9 mouse cellular contexts compared by ENCODE assay signal in genomic region chr5:129878946-129879345, GRCm38 (mm10). TPM values are rescaled to one million over a fixed set of nuclear protein-coding genes. Genes with fewer than 3 reads are reported as not detected.
DNase-seq lines count a peak whose midpoint lies in the region; ATAC-seq and TF ChIP-seq lines count a peak whose summit lies in the region.
"Had no signal": no experiment of that assay in that cellular context is flagged by ENCODE, and none has a peak within 500 bp of the region (broad histone marks: within the 10 kb centered on the region; RNA-seq: fewer than 3 reads in every experiment).

No protein-coding gene starts in this region.

- 55% methylated on average over 2 of the region's 2 CpGs for WGBS in embryonic facial prominence, embryonic 12.5 days

- no peaks in the 10 kb centered on the region for H3K27me3 ChIP-seq in CH12.LX (replicated peaks)
- H3K27me3 ChIP-seq in Patski, result no peaks in the 10 kb centered on the region
- H3K27me3 ChIP-seq in embryonic facial prominence, embryonic 12.5 days, result no peaks in the 10 kb centered on the region
- H3K27me3 ChIP-seq: embryonic facial prominence, embryonic 15.5 days; midbrain, embryonic 12.5 days had no signal

- DNase-seq in CH12.LX (ENCODE audit: extremely low read depth), result peak; percentile 19
- DNase-seq in Patski (ENCODE audit: low read depth, low spot score), result peak; percentile 56
- DNase-seq in heart, postnatal 14 days, result peak; percentile 81 to 86
- DNase-seq in layer of hippocampus, postnatal 25 days (ENCODE audit: extremely low spot score in 1 of 2, low spot score in 1 of 2), result peak; percentile 13 to 52
- peak; percentile 66 to 78 for DNase-seq in lung, postnatal 4 days
- no peak for DNase-seq in neural tube, embryonic 10.5 days (ENCODE audit: extremely low spot score, low spot score)

- in situ Hi-C loops in CH12.LX (cut with MboI; ENCODE audit: low pct_ligation_motif_present, low pct_unique_long_range_greater_than_20kb, low sequenced_read_pairs) (no loop called here), Patski (cut with MboI; ENCODE audit: low pct_unique_long_range_greater_than_20kb) (no loop called here)

- H3K4me2 ChIP-seq in CH12.LX (ENCODE audit: insufficient read depth, low read depth, poor library complexity, severe bottlenecking), result no peak overlapping the region
- H3K4me2 ChIP-seq in embryonic facial prominence, embryonic 12.5 days (replicated peaks), result no peak overlapping the region
- H3K4me2 ChIP-seq: embryonic facial prominence, embryonic 15.5 days; midbrain, embryonic 12.5 days had no signal

- H3K36me3 ChIP-seq in CH12.LX (replicated peaks in 1 of 2; ENCODE audit: control insufficient read depth in 1 of 2, insufficient read depth in 1 of 2, low read length in 1 of 2), result peaks cover 24 to 32% of the 10 kb centered on the region in 2 experiments
- H3K36me3 ChIP-seq in embryonic facial prominence, embryonic 12.5 days, result peaks cover 27% of the 10 kb centered on the region

- H3K4me3 ChIP-seq in CH12.LX (replicated peaks in 1 of 3; ENCODE audit: low read depth in 2 of 3, low read length in 2 of 3, poor library complexity in 1 of 3), result no peak overlapping the region
- no peak overlapping the region for H3K4me3 ChIP-seq in embryonic facial prominence, embryonic 12.5 days
- H3K4me3 ChIP-seq: embryonic facial prominence, embryonic 15.5 days; midbrain, embryonic 12.5 days had no signal

- intact Hi-C loops in heart, postnatal 14 days (cut with DNase I), result loop anchor here (2.0 kb wide), 1 partner anchor 14 kb away; no protein-coding TSS in a partner anchor

- peak; percentile 40 for TF ChIP-seq RAD21 in CH12.LX (IDR thresholded peaks at IDR 0.05; ENCODE audit: low read depth, low read length)

- CTCF ChIA-PET in Patski (lab: Charles Lee), result interaction anchor here (0.7 to 12.7 kb wide), 5 partner anchors 14 to 32 kb away, joined by 3 to 68 read pairs (median 4); partner anchors contain the start of gene Sumf2

- TF ChIP-seq POLR2A in CH12.LX (IDR thresholded peaks at IDR 0.05; ENCODE audit: low read depth, low read length), result no peak

- H3K9ac ChIP-seq in CH12.LX (ENCODE audit: insufficient read depth, low read depth), result no peak overlapping the region
- no peak overlapping the region for H3K9ac ChIP-seq in embryonic facial prominence, embryonic 12.5 days
- H3K9ac ChIP-seq: embryonic facial prominence, embryonic 15.5 days; midbrain, embryonic 12.5 days had no signal

- H3K27ac ChIP-seq in CH12.LX (ENCODE audit: insufficient read depth, low read depth), result no peak overlapping the region
- 0 out of 2 replicates have a peak overlapping the region, but pooled peaks have one; percentile 7 for H3K27ac ChIP-seq in embryonic facial prominence, embryonic 12.5 days
- H3K27ac ChIP-seq: embryonic facial prominence, embryonic 15.5 days; midbrain, embryonic 12.5 days had no signal

- H3K79me2 ChIP-seq in CH12.LX (replicated peaks; ENCODE audit: control insufficient read depth, extremely low read depth, insufficient read depth, poor library complexity, severe bottlenecking), result peaks cover 5% of the 10 kb centered on the region

- H3K4me1 ChIP-seq in CH12.LX (ENCODE audit: control insufficient read depth in 1 of 2, insufficient read depth in 2 of 2), result no peaks in the 10 kb centered on the region; a peak in 1 of 4 replicates
- no peaks in the 10 kb centered on the region for H3K4me1 ChIP-seq in embryonic facial prominence, embryonic 12.5 days
- H3K4me1 ChIP-seq: embryonic facial prominence, embryonic 15.5 days; midbrain, embryonic 12.5 days had no signal

- peak in 1 of 2 experiments; percentile 61; a peak in 2 of 4 replicates for TF ChIP-seq CTCF in CH12.LX (conservative IDR thresholded peaks at IDR 0.05 in 1 of 2, IDR thresholded peaks at IDR 0.05 in 1 of 2; ENCODE audit: low read depth in 2 of 2, low read length in 2 of 2)
- peak; percentile 94 for TF ChIP-seq CTCF in Patski (IDR thresholded peaks at IDR 0.05)

- peak; percentile 85 for ATAC-seq in Patski
- no peak for ATAC-seq in embryonic facial prominence, embryonic 12.5 days (ENCODE audit: insufficient number of reproducible peaks, insufficient read depth, low FRiP score, low TSS enrichment)

- no peak for TF ChIP-seq EP300 in CH12.LX (IDR thresholded peaks at IDR 0.05; ENCODE audit: low read length)

- dilution Hi-C loops in CH12.LX (cut with MboI; ENCODE audit: extremely low pct_ligation_motif_present, extremely low pct_unique_long_range_greater_than_20kb, low sequenced_read_pairs), result no loop called here

- POLR2A ChIA-PET in Patski (lab: Charles Lee), result interaction anchor here (1.3 kb wide), 1 partner anchor 24 kb away, joined by 6 read pairs; no protein-coding TSS in a partner anchor

- no peaks in the 10 kb centered on the region for H3K9me3 ChIP-seq in CH12.LX (replicated peaks; ENCODE audit: low read length)
- no peaks in the 10 kb centered on the region for H3K9me3 ChIP-seq in embryonic facial prominence, embryonic 12.5 days
- H3K9me3 ChIP-seq: embryonic facial prominence, embryonic 15.5 days; midbrain, embryonic 12.5 days had no signal

TF ChIP-seq in CH12.LX, 34 proteins besides CTCF, POLR2A, EP300 and RAD21:
- TF ChIP-seq SMC3 (IDR thresholded peaks at IDR 0.05; ENCODE audit: low read depth, low read length) (peak; percentile 50), BHLHE40 (IDR thresholded peaks at IDR 0.05; ENCODE audit: low read depth, low read length) (no peak), UBTF (IDR thresholded peaks at IDR 0.05; ENCODE audit: low read depth, low read length) (no peak)
TF ChIP-seq in CH12.LX: peak in this region for 1.

RNA-seq across cellular contexts. Expression of gene Chchd2, which starts 8.3 kb away (rescaled TPM):
- 552 and 592 TPM in 2 replicates for total RNA-seq in CH12.LX (2012; rRNA removed)
- 988 and 1,007 TPM in 2 replicates for total RNA-seq in CH12.LX (2014; rRNA removed)
- polyA plus RNA-seq in CH12.LX (2012; ENCODE audit: insufficient read length, low read depth), result 346 and 370 TPM in 2 replicates
- 686 TPM for polyA plus RNA-seq in Patski (2021)
- 862 and 908 TPM in 2 replicates for polyA plus RNA-seq in embryonic facial prominence, embryonic 12.5 days (2016; fragmentation: Nextera tagmentation; extraction: Ambion mirVana)
- total RNA-seq in heart, postnatal 14 days (2021), result 100 to 1,000 TPM; 947 to 975 TPM
- 100 to 1,000 TPM; 407 to 478 TPM for total RNA-seq in layer of hippocampus, postnatal 25 days (2021)

RNA-seq across cellular contexts. Expression of gene Zbed5, which starts 16.6 kb away (rescaled TPM):
- total RNA-seq in CH12.LX (2012; rRNA removed) (4.5 and 5.4 TPM in 2 replicates), CH12.LX (2014; rRNA removed) (6.4 and 7.4 TPM in 2 replicates)
- polyA plus RNA-seq in CH12.LX (2012; ENCODE audit: insufficient read length, low read depth) (4.9 and 5.1 TPM in 2 replicates), Patski (2021) (4.0 TPM)
- 11.5 and 12.3 TPM in 2 replicates for polyA plus RNA-seq in embryonic facial prominence, embryonic 12.5 days (2016; fragmentation: Nextera tagmentation; extraction: Ambion mirVana)
- under 1 TPM; 0.60 to 0.68 TPM for total RNA-seq in heart, postnatal 14 days (2021)
- total RNA-seq in layer of hippocampus, postnatal 25 days (2021), result 1 to 10 TPM; 4.9 to 6.0 TPM

RNA-seq across cellular contexts. Expression of gene Phkg1, which starts 19.4 kb away (rescaled TPM):
- total RNA-seq in CH12.LX (2012; rRNA removed), result 0.21 and 0.25 TPM in 2 replicates
- total RNA-seq in CH12.LX (2014; rRNA removed), result 0.23 TPM in 1 of 2 replicates, not detected in the other
- 0.16 and 0.61 TPM in 2 replicates for polyA plus RNA-seq in CH12.LX (2012; ENCODE audit: insufficient read length, low read depth)
- polyA plus RNA-seq in Patski (2021), result 4.4 TPM
- polyA plus RNA-seq in embryonic facial prominence, embryonic 12.5 days (2016; fragmentation: Nextera tagmentation; extraction: Ambion mirVana), result 0.14 and 0.24 TPM in 2 replicates
- total RNA-seq in heart, postnatal 14 days (2021), result 10 to 100 TPM in 1 of 2 experiments, 1 to 10 TPM in 1; 8.5 to 15.3 TPM
- 10 to 100 TPM; 19.3 to 25.6 TPM for total RNA-seq in layer of hippocampus, postnatal 25 days (2021)

RNA-seq across cellular contexts. Expression of gene Nupr1l, which starts 29.4 kb away (rescaled TPM):
- total RNA-seq in CH12.LX (2012; rRNA removed) (0.46 and 0.68 TPM in 2 replicates), CH12.LX (2014; rRNA removed) (0.46 TPM in 1 of 2 replicates, not detected in the other)
- polyA plus RNA-seq in CH12.LX (2012; ENCODE audit: insufficient read length, low read depth) (not detected in 2 replicates), Patski (2021) (5.8 TPM)
- polyA plus RNA-seq in embryonic facial prominence, embryonic 12.5 days (2016; fragmentation: Nextera tagmentation; extraction: Ambion mirVana), result 4.2 and 4.5 TPM in 2 replicates
- under 1 TPM; 0.57 to 0.83 TPM for total RNA-seq in heart, postnatal 14 days (2021)
- total RNA-seq in layer of hippocampus, postnatal 25 days (2021), result 1 to 10 TPM; 1.7 to 3.5 TPM

RNA-seq across cellular contexts. Expression of gene Sumf2, which starts 32.2 kb away (rescaled TPM):
- total RNA-seq in CH12.LX (2012; rRNA removed) (43.0 and 47.8 TPM in 2 replicates), CH12.LX (2014; rRNA removed) (30.7 and 34.6 TPM in 2 replicates)
- polyA plus RNA-seq in CH12.LX (2012; ENCODE audit: insufficient read length, low read depth) (39.7 and 50.3 TPM in 2 replicates), Patski (2021) (112 TPM)
- 84.3 and 88.4 TPM in 2 replicates for polyA plus RNA-seq in embryonic facial prominence, embryonic 12.5 days (2016; fragmentation: Nextera tagmentation; extraction: Ambion mirVana)
- 10 to 100 TPM; 12.9 to 15.9 TPM for total RNA-seq in heart, postnatal 14 days (2021)
- 10 to 100 TPM; 19.8 to 21.2 TPM for total RNA-seq in layer of hippocampus, postnatal 25 days (2021)

Comparison
In these comparisons a context has a peak if more than half of its experiments do, and no peak if none do; other contexts are left out.
1. RNA of gene Phkg1, which starts 19.4 kb away (total RNA-seq): 19.3 to 25.6 TPM in layer of hippocampus, postnatal 25 days and 8.5 to 15.3 TPM in heart, postnatal 14 days; 0.21 to 0.25 TPM in CH12.LX; every median in the first group is over 4 times any median in the second.